In the genomic region with DNA sequence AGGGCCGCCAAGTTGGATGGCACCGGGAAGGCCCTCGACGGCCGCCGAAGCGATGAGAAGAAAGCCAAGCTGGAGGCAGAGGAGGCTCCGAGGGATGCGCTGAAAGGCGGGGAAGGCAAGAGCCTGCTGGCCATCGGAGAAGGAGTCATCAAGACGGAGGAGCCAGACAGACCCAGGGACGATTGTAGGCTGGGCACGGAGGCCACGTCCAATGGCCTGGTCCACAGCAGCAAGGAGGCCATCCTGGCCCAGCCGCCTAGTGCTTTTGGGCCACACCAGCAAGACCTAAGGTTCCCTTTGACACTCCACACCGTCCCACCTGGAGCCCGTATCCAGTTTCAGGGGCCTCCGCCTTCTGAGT, we compare ENCODE assay signal across 8 mouse cellular contexts. TPM values are rescaled to one million over a fixed set of nuclear protein-coding genes. Genes with fewer than 3 reads are reported as not detected.
DNase-seq lines count a peak whose midpoint lies in the region; ATAC-seq and TF ChIP-seq lines count a peak whose summit lies in the region.

No protein-coding gene starts in this region.

- TF ChIP-seq POLR2A in testis, adult 2 months (IDR thresholded peaks at IDR 0.05; ENCODE audit: control insufficient read depth, low read depth, low read length), result no peak; the same call in 1 of the 2 replicates

- no peaks in the 10 kb centered on the region for H3K36me3 ChIP-seq in erythroblast, embryonic 14.5 days (ENCODE audit: control insufficient read depth)
- peaks cover 5% of the 10 kb centered on the region; the same call in 1 of the 2 replicates for H3K36me3 ChIP-seq in testis, adult 2 months (ENCODE audit: control insufficient read depth, insufficient read depth, low read length)
- H3K36me3 ChIP-seq in liver, embryonic 12.5 days, result no peaks in the 10 kb centered on the region
- H3K36me3 ChIP-seq in stomach, postnatal 0 days (ENCODE audit: control insufficient read depth, insufficient read depth, low read length), result no peaks in the 10 kb centered on the region

- TF ChIP-seq EP300 in stomach, postnatal 0 days (optimal IDR thresholded peaks at IDR 0.05), result no peak

- 46% methylated on average over 19 of the region's 19 CpGs for WGBS in liver, embryonic 12.5 days (ENCODE audit: insufficient replicate concordance)
- 40% methylated on average over 17 of the region's 19 CpGs for WGBS in stomach, postnatal 0 days

- no peak for TF ChIP-seq CTCF in testis, adult 2 months (IDR thresholded peaks at IDR 0.05; ENCODE audit: control insufficient read depth, insufficient read depth, insufficient replicate concordance, low read depth, low read length)
- no peak for TF ChIP-seq CTCF in stomach, postnatal 0 days (IDR thresholded peaks at IDR 0.05; ENCODE audit: low read depth)

- peaks cover 7% of the 10 kb centered on the region for H3K9me3 ChIP-seq in erythroblast, embryonic 14.5 days (ENCODE audit: control insufficient read depth, low read length)
- peaks cover 4% of the 10 kb centered on the region for H3K9me3 ChIP-seq in liver, embryonic 12.5 days (replicated peaks)
- no peaks in the 10 kb centered on the region for H3K9me3 ChIP-seq in stomach, postnatal 0 days (ENCODE audit: control insufficient read depth, low read length)

- H3K4me2 ChIP-seq in liver, embryonic 12.5 days, result peak overlapping the region; percentile 79
- peak overlapping the region; percentile 76 for H3K4me2 ChIP-seq in stomach, postnatal 0 days (replicated peaks; ENCODE audit: low read depth)

- peak overlapping the region; percentile 57 for H3K4me3 ChIP-seq in erythroblast, embryonic 14.5 days (replicated peaks)
- H3K4me3 ChIP-seq in testis, adult 2 months (ENCODE audit: control insufficient read depth, low read depth, low read length), result peak overlapping the region; percentile 99
- H3K4me3 ChIP-seq in liver, embryonic 12.5 days, result peak overlapping the region; percentile 63
- H3K4me3 ChIP-seq in stomach, postnatal 0 days (ENCODE audit: low read depth, low read length), result peak overlapping the region; percentile 50

- peaks cover 40% of the 10 kb centered on the region for H3K27me3 ChIP-seq in erythroblast, embryonic 14.5 days (ENCODE audit: control insufficient read depth)
- H3K27me3 ChIP-seq in testis, adult 2 months (ENCODE audit: control insufficient read depth, insufficient read depth, low read length), result no peaks in the 10 kb centered on the region
- peaks cover 30% of the 10 kb centered on the region for H3K27me3 ChIP-seq in liver, embryonic 12.5 days (replicated peaks)
- H3K27me3 ChIP-seq in stomach, postnatal 0 days (ENCODE audit: control insufficient read depth, insufficient read depth, low read length), result no peaks in the 10 kb centered on the region

- peaks cover 12% of the 10 kb centered on the region for H3K4me1 ChIP-seq in erythroblast, embryonic 14.5 days (ENCODE audit: control insufficient read depth)
- peaks cover 7% of the 10 kb centered on the region for H3K4me1 ChIP-seq in testis, adult 2 months (ENCODE audit: control insufficient read depth, insufficient read depth, low read length)
- H3K4me1 ChIP-seq in liver, embryonic 12.5 days, result peaks cover 15% of the 10 kb centered on the region
- H3K4me1 ChIP-seq in stomach, postnatal 0 days (replicated peaks; ENCODE audit: control insufficient read depth, insufficient read depth), result no peaks in the 10 kb centered on the region

- no peak for DNase-seq in testis, postnatal 14 days (ENCODE audit: low spot score)
- DNase-seq in stomach, postnatal 0 days (ENCODE audit: low spot score), result no peak
- DNase-seq in ovary, postnatal 36 days (ENCODE audit: low spot score), result no peak
- no peak for DNase-seq in left cerebral cortex, adult 11 months (ENCODE audit: low spot score)

- peak overlapping the region; percentile 68 for H3K9ac ChIP-seq in liver, embryonic 12.5 days
- H3K9ac ChIP-seq in stomach, postnatal 0 days (ENCODE audit: low read length), result peak overlapping the region; percentile 84

- no peak for ATAC-seq in erythroblast, adult 5-6 weeks (replicated peaks; ENCODE audit: low FRiP score, poor library complexity, severe bottlenecking)
- ATAC-seq in liver, embryonic 12.5 days, result no peak
- no peak; the same call in 1 of the 2 replicates for ATAC-seq in stomach, postnatal 0 days (ENCODE audit: low FRiP score, low TSS enrichment)

- H3K27ac ChIP-seq in testis, adult 2 months (ENCODE audit: control insufficient read depth, insufficient read depth, low read depth, low read length), result peak overlapping the region; percentile 99
- H3K27ac ChIP-seq in liver, embryonic 12.5 days, result no peak overlapping the region
- peak overlapping the region; percentile 56; the same call in 1 of the 2 replicates for H3K27ac ChIP-seq in stomach, postnatal 0 days (replicated peaks)

RNA-seq across cellular contexts. Expression of a gene that starts 0.8 kb away (rescaled TPM):
- not detected in 2 replicates for polyA plus RNA-seq in erythroblast, embryonic 14.5 days (2012)
- not detected in 2 replicates for total RNA-seq in erythroblast, adult 5-6 weeks (2015; ENCODE audit: low replicate concordance)
- not detected in 2 replicates for total RNA-seq in erythroblast, adult 5-6 weeks (2017; ENCODE audit: low replicate concordance)
- 182 and 184 TPM in 2 replicates for polyA plus RNA-seq in testis, adult 2 months (2012; rRNA removed)
- polyA plus RNA-seq in liver, embryonic 12.5 days (2016; fragmentation: Nextera tagmentation; extraction: Ambion mirVana), result 0.06 TPM in 2 replicates
- polyA plus RNA-seq in stomach, postnatal 0 days (2015; fragmentation: Nextera tagmentation; extraction: Ambion mirVana), result 0.15 and 0.17 TPM in 2 replicates

RNA-seq across cellular contexts. Expression of a gene that starts 25.6 kb away (rescaled TPM):
- 0.18 and 0.53 TPM in 2 replicates for polyA plus RNA-seq in erythroblast, embryonic 14.5 days (2012)
- total RNA-seq in erythroblast, adult 5-6 weeks (2015; ENCODE audit: low replicate concordance), result 6.5 and 8.5 TPM in 2 replicates
- total RNA-seq in erythroblast, adult 5-6 weeks (2017; ENCODE audit: low replicate concordance), result 1.8 and 2.9 TPM in 2 replicates
- polyA plus RNA-seq in testis, adult 2 months (2012; rRNA removed), result 32.5 and 32.7 TPM in 2 replicates
- 10.2 and 11.0 TPM in 2 replicates for polyA plus RNA-seq in liver, embryonic 12.5 days (2016; fragmentation: Nextera tagmentation; extraction: Ambion mirVana)
- 6.9 and 7.4 TPM in 2 replicates for polyA plus RNA-seq in stomach, postnatal 0 days (2015; fragmentation: Nextera tagmentation; extraction: Ambion mirVana)

RNA-seq across cellular contexts. Expression of a gene that starts 36.1 kb away (rescaled TPM):
- 1.0 and 1.2 TPM in 2 replicates for polyA plus RNA-seq in erythroblast, embryonic 14.5 days (2012)
- total RNA-seq in erythroblast, adult 5-6 weeks (2015; ENCODE audit: low replicate concordance), result 0.63 TPM in 1 of 2 replicates, not detected in the other
- 0.51 and 0.84 TPM in 2 replicates for total RNA-seq in erythroblast, adult 5-6 weeks (2017; ENCODE audit: low replicate concordance)
- 1.5 and 1.6 TPM in 2 replicates for polyA plus RNA-seq in testis, adult 2 months (2012; rRNA removed)
- polyA plus RNA-seq in liver, embryonic 12.5 days (2016; fragmentation: Nextera tagmentation; extraction: Ambion mirVana), result 6.4 and 6.6 TPM in 2 replicates
- polyA plus RNA-seq in stomach, postnatal 0 days (2015; fragmentation: Nextera tagmentation; extraction: Ambion mirVana), result 3.5 and 3.6 TPM in 2 replicates

Comparison
In these comparisons a context has a peak if more than half of its experiments do, and no peak if none do; other contexts are left out.
1. RNA of a gene that starts 0.8 kb away (polyA plus RNA-seq): 182 to 184 TPM in testis, adult 2 months; 0.15 to 0.17 TPM in stomach, postnatal 0 days, 0.06 TPM in liver, embryonic 12.5 days and not detected in erythroblast, embryonic 14.5 days; every median in the first group is over 100 times any median in the second.
2. Peak in every context shown above with its lines, with median percentiles within 50 percentile points of each other: H3K4me3 ChIP-seq.